Mouse (Mus musculus) lung, adult 2 months (tissue): ENCODE measurements around the gene Helz2.

ENCODE experiments used
- CTCF ChIP-seq: fragments of 200-500 bp; IDR thresholded peaks from 2 replicates; pipeline ENCODE4 v1.5.1; 2011; ENCODE audit warnings: mild to moderate bottlenecking, low read length, control low read depth; ENCODE audit not compliant: insufficient read depth
- POLR2A ChIP-seq: fragments of 200-500 bp; IDR thresholded peaks from 2 replicates; pipeline ENCODE4 v1.6.1; 2011; ENCODE audit warnings: low read depth, mild to moderate bottlenecking, control low read depth, low read length, borderline replicate concordance; ENCODE audit errors: extremely low read depth

DNA sequence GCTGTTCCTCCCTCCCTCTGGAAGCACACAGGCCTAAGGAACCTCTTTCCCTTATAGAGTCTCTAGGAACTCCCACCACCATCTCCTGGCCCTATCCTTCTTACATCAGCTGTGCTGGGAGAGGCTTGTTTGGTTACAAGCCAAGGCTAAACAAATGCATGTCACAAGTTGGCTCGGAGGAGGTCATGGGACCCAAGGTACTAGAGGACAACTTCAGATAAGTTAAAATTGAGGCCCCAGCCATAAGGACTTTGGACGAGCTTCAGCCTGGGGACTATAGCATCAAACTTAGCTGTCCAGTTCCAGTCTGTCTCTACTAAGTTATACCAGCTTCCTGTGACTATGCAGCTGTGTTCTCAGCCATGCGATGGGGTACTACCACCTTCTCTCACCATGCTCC is 14.7 kb downstream of the Helz2 start:
- TF ChIP-seq CTCF = no peak; the same call in 1 of the 2 replicates
- no peak for TF ChIP-seq POLR2A
